Mouse (Mus musculus): ENCODE data around the gene Mmp19. TPM values are rescaled to one million over a fixed set of nuclear protein-coding genes. Genes with fewer than 3 reads are reported as not detected.

Gene Mmp19
- total and polyA plus RNA-seq, 3 experiments, result 0.08 to 0.36 TPM; not detected in 1

- Histone ChIP-seq H3K9me3 (replicated peaks; ENCODE audit: insufficient read depth, low read length) (no peaks in the 10 kb centered on the region), H3K9ac (ENCODE audit: control insufficient read depth, low read depth, low read length, poor library complexity, severe bottlenecking) (no peak overlapping the region), H3K4me1 (ENCODE audit: control insufficient read depth in 1 of 2, insufficient read depth in 2 of 2, low read length in 2 of 2) (peaks cover 15 to 23% of the 10 kb centered on the region in 2 experiments), H3K79me2 (ENCODE audit: control insufficient read depth, insufficient read depth, low read length, poor library complexity) (0 out of 2 replicates have a peak, but pooled peaks cover 4% of the 10 kb centered on the region), H3K4me3 (ENCODE audit: control insufficient read depth in 1 of 2, insufficient read depth in 1 of 2, low read depth in 2 of 2, low read length in 2 of 2) (no peak overlapping the region), H3K27ac (ENCODE audit: control insufficient read depth, low read depth, low read length) (no peak overlapping the region), H3K27me3 (ENCODE audit: control insufficient read depth in 1 of 2, insufficient read depth in 2 of 2, low read length in 2 of 2) (no peaks in the 10 kb centered on the region), H3K36me3 (ENCODE audit: control insufficient read depth in 1 of 2, insufficient read depth in 2 of 2, low read length in 2 of 2) (peaks cover 29 to 38% of the 10 kb centered on the region in 2 experiments)
- peak; percentile 58; the same call in 1 of the 2 replicates for TF ChIP-seq ETS1 (IDR thresholded peaks at IDR 0.05; ENCODE audit: low read depth, low read length)
- TF ChIP-seq EP300 (IDR thresholded peaks at IDR 0.05; ENCODE audit: low read depth in 1 of 2, low read length in 2 of 2), result peak; percentile 75 to 81; a peak in 3 of 4 replicates
- no peak for TF ChIP-seq SMC3 (IDR thresholded peaks at IDR 0.05; ENCODE audit: low read depth, low read length)
- TF ChIP-seq TCF12 (IDR thresholded peaks at IDR 0.05; ENCODE audit: low read depth, low read length), result peak; percentile 84
- 0 out of 2 replicates have a peak, but pooled peaks have one; percentile 19 for TF ChIP-seq SIN3A (IDR thresholded peaks at IDR 0.05; ENCODE audit: low read length)
- no peak for TF ChIP-seq POLR2AphosphoS5 (IDR thresholded peaks at IDR 0.05; ENCODE audit: borderline replicate concordance, low read depth, low read length)
- 0 out of 2 replicates have a peak, but pooled peaks have one; percentile 14 for TF ChIP-seq TAL1 (IDR thresholded peaks at IDR 0.05; ENCODE audit: low read length)
- no peak for TF ChIP-seq MYB (IDR thresholded peaks at IDR 0.05; ENCODE audit: low read depth, low read length)
- TF ChIP-seq GATA1 (IDR thresholded peaks at IDR 0.05; ENCODE audit: low read depth, low read length), result peak; percentile 80
- DNase-seq (ENCODE audit: low read depth, low spot score), result peak; percentile 38
These were observed 49.9 kb downstream of the Mmp19 start for GRCm38 (mm10) chr10:128840612-128841011.

- Histone ChIP-seq H3K4me1 (ENCODE audit: control insufficient read depth in 1 of 2, insufficient read depth in 2 of 2, low read length in 2 of 2) (peaks cover 15 to 21% of the 10 kb centered on the region in 2 experiments), H3K36me3 (ENCODE audit: control insufficient read depth in 1 of 2, insufficient read depth in 2 of 2, low read length in 2 of 2) (peaks cover 28 to 49% of the 10 kb centered on the region in 2 experiments)
These were observed 52.5 kb downstream of the Mmp19 start for GRCm38 (mm10) chr10:128843260-128843659.

GRCm38 (mm10) chr10:128845516-128845915 is 54.8 kb downstream of the Mmp19 start:
- DNase-seq (ENCODE audit: low read depth, low spot score), result peak; percentile 45
- H3K9me3 ChIP-seq (replicated peaks; ENCODE audit: insufficient read depth, low read length), result no peaks in the 10 kb centered on the region
- peaks cover 4 to 8% of the 10 kb centered on the region in 2 experiments; a peak in 3 of 4 replicates for H3K4me1 ChIP-seq (ENCODE audit: control insufficient read depth in 1 of 2, insufficient read depth in 2 of 2, low read length in 2 of 2)
- H3K79me2 ChIP-seq (ENCODE audit: control insufficient read depth, insufficient read depth, low read length, poor library complexity), result no peaks in the 10 kb centered on the region
- no peak overlapping the region for H3K4me3 ChIP-seq (ENCODE audit: control insufficient read depth in 1 of 2, insufficient read depth in 1 of 2, low read depth in 2 of 2, low read length in 2 of 2)
- H3K27ac ChIP-seq (ENCODE audit: control insufficient read depth, low read depth, low read length), result no peak overlapping the region
- no peak overlapping the region for H3K9ac ChIP-seq (ENCODE audit: control insufficient read depth, low read depth, low read length, poor library complexity, severe bottlenecking)
- no peaks in the 10 kb centered on the region for H3K27me3 ChIP-seq (ENCODE audit: control insufficient read depth in 1 of 2, insufficient read depth in 2 of 2, low read length in 2 of 2)
- H3K36me3 ChIP-seq (ENCODE audit: control insufficient read depth in 1 of 2, insufficient read depth in 2 of 2, low read length in 2 of 2), result peaks cover 8 to 62% of the 10 kb centered on the region in 2 experiments
- TF ChIP-seq EP300 (IDR thresholded peaks at IDR 0.05; ENCODE audit: low read depth in 1 of 2, low read length in 2 of 2), result no peak
- no peak for TF ChIP-seq USF2 (IDR thresholded peaks at IDR 0.05; ENCODE audit: borderline replicate concordance in 1 of 2, insufficient read depth in 1 of 2, low read depth in 1 of 2, low read length in 2 of 2)
- TF ChIP-seq MAZ (IDR thresholded peaks at IDR 0.05; ENCODE audit: low read depth, low read length), result no peak
- no peak for TF ChIP-seq CHD2 (IDR thresholded peaks at IDR 0.05; ENCODE audit: low read length)
- TF ChIP-seq UBTF (IDR thresholded peaks at IDR 0.05; ENCODE audit: borderline replicate concordance, insufficient read depth, low read depth, low read length), result no peak
- no peak for TF ChIP-seq E2F4 (IDR thresholded peaks at IDR 0.05; ENCODE audit: borderline replicate concordance, low read depth, low read length)
- TF ChIP-seq RCOR1 (IDR thresholded peaks at IDR 0.05; ENCODE audit: low read depth, low read length), result no peak
- no peak for TF ChIP-seq POLR2A (IDR thresholded peaks at IDR 0.05; ENCODE audit: control insufficient read depth in 1 of 2, insufficient read depth in 1 of 2, low read depth in 1 of 2, low read length in 2 of 2, poor library complexity in 1 of 2)
- TF ChIP-seq ETS1 (IDR thresholded peaks at IDR 0.05; ENCODE audit: low read depth, low read length), result no peak
- no peak for TF ChIP-seq SIN3A (IDR thresholded peaks at IDR 0.05; ENCODE audit: low read length)
- peak in 2 of 3 experiments; percentile 36 to 57; a peak in 4 of 6 replicates for TF ChIP-seq CTCF (IDR thresholded peaks at IDR 0.05 in 2 of 3, conservative IDR thresholded peaks at IDR 0.05 in 1 of 3; ENCODE audit: control insufficient read depth in 1 of 3, insufficient read depth in 1 of 3, low read depth in 2 of 3, low read length in 3 of 3, poor library complexity in 1 of 3, severe bottlenecking in 1 of 3)
- TF ChIP-seq ELF1 (IDR thresholded peaks at IDR 0.05; ENCODE audit: low read depth, low read length), result no peak
- no peak for TF ChIP-seq TAL1 (IDR thresholded peaks at IDR 0.05; ENCODE audit: low read length)
- 0 out of 2 replicates have a peak, but pooled peaks have one; percentile 9 for TF ChIP-seq BHLHE40 (IDR thresholded peaks at IDR 0.05; ENCODE audit: borderline replicate concordance, low read depth, low read length)
- TF ChIP-seq SMC3 (IDR thresholded peaks at IDR 0.05; ENCODE audit: low read depth, low read length), result peak; percentile 43
- peak; percentile 40 for TF ChIP-seq RAD21 (IDR thresholded peaks at IDR 0.05; ENCODE audit: low read depth, low read length)
- TF ChIP-seq MXI1 (IDR thresholded peaks at IDR 0.05; ENCODE audit: low read depth, low read length), result no peak
- TF ChIP-seq MAFK (IDR thresholded peaks at IDR 0.05; ENCODE audit: borderline replicate concordance, low read depth, low read length), result no peak
- no peak for TF ChIP-seq JUND (IDR thresholded peaks at IDR 0.05; ENCODE audit: low read depth, low read length)

More at GRCm38 (mm10) chr10:128843260-128843659, 52.5 kb downstream of the Mmp19 start:
- TF ChIP-seq MAX (IDR thresholded peaks at IDR 0.05; ENCODE audit: low read length) (no peak), JUND (IDR thresholded peaks at IDR 0.05; ENCODE audit: low read depth, low read length) (no peak), ZKSCAN1 (IDR thresholded peaks at IDR 0.05; ENCODE audit: low read depth, low read length) (no peak), TCF12 (IDR thresholded peaks at IDR 0.05; ENCODE audit: low read depth, low read length) (no peak), HCFC1 (IDR thresholded peaks at IDR 0.05; ENCODE audit: low read depth, low read length) (no peak), RAD21 (IDR thresholded peaks at IDR 0.05; ENCODE audit: low read depth, low read length) (no peak)
- Histone ChIP-seq H3K27me3 (ENCODE audit: control insufficient read depth in 1 of 2, insufficient read depth in 2 of 2, low read length in 2 of 2) (no peaks in the 10 kb centered on the region), H3K9me3 (replicated peaks; ENCODE audit: insufficient read depth, low read length) (no peaks in the 10 kb centered on the region), H3K79me2 (ENCODE audit: control insufficient read depth, insufficient read depth, low read length, poor library complexity) (0 out of 2 replicates have a peak, but pooled peaks cover 2% of the 10 kb centered on the region), H3K9ac (ENCODE audit: control insufficient read depth, low read depth, low read length, poor library complexity, severe bottlenecking) (no peak overlapping the region), H3K27ac (ENCODE audit: control insufficient read depth, low read depth, low read length) (no peak overlapping the region), H3K4me3 (ENCODE audit: control insufficient read depth in 1 of 2, insufficient read depth in 1 of 2, low read depth in 2 of 2, low read length in 2 of 2) (no peak overlapping the region)
- DNase-seq (ENCODE audit: low read depth, low spot score), result no peak

All from MEL (cell line).